Mouse (Mus musculus): ENCODE data around the gene Ces1e. TPM values are rescaled to one million over a fixed set of nuclear protein-coding genes. Genes with fewer than 3 reads are reported as not detected.

The Ces1e gene
- not detected in 2 replicates for polyA plus RNA-seq (2021; fragmentation: Nextera tagmentation)
- long read RNA-seq, experiment 1, result 0 reads
- long read RNA-seq, experiment 2, result 0 reads

DNA sequence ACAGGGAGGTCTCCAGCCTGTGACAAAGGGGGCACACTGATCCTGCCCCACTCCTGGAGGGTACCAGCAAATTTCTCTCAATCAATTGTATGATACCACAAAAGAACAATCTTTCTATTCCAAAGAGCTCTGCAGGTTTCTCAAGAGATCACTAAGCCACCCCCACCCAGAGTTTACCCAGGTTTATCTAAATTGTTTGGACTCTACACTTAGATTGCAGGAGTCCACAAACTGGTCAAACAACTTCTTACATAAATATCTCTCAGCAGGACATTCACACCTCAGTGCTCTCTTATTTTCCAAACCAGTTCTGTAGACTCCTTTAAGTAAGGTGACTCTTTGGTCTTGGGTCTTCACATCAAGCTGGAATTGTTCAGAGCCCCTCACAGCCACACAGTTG lies at the start of gene Ces1e:
Gene Ces1e (minus strand): TSS at position 174 of the 400 bp plus-strand sequence.

DNA sequence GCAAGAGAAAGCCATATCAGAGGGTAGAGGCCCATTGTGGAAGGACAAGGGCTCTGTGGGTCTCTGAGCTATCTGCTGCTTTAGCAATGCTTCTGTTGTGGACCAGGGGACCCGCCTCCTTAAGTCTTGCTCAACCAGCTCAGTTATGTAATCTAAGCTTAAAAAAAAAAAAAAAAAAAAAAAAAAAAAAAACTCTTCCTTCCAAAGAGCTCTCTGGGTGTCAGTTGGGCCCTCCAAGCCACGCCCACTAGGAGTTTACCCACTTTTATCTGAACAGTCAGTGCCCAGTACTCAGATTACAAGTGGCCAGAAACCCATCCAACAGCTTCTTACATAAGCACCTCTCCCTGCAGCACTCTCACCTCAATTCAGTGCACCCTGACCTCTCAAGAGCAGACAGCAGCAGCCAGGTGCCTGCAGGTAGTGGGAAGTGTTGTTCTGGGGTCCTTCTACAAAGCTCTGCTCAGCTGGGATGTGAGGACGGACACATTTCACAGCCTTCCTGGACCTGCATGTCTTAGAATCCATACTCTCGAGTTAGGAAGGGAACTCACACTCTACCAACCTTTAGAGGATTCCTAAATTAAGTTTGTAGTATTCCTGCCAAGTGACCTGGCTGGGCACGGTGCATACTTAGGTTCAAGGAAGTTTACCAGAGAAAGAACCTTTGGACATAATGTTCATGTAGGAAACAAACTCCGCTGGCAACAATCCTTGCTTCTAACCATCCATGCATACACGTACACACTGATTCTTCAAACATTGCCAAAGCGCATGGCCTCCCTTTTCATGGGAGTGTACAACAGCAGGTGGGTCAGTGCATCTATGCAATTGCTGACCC lies 31.5 kb downstream of the Ces1e start, which contains the start of gene Ces1d:
Gene Ces1d (minus strand): TSS at position 154 of the 841 bp plus-strand sequence.

Other genes with a start within 250 kb of the Ces1e start
- gene Ces1a, start 181.4 kb downstream of the Ces1e start, polyA plus RNA-seq (2021; fragmentation: Nextera tagmentation), result 0.19 TPM in 1 of 2 replicates, not detected in the other
- gene Ces1b, start 149.6 kb downstream of the Ces1e start, polyA plus RNA-seq (2021; fragmentation: Nextera tagmentation), result not detected in 2 replicates
- gene Ces1c, start 98.3 kb downstream of the Ces1e start, polyA plus RNA-seq (2021; fragmentation: Nextera tagmentation), result not detected in 2 replicates
- gene Ces1d, start 31.8 kb downstream of the Ces1e start, polyA plus RNA-seq (2021; fragmentation: Nextera tagmentation), result 0.68 and 1.4 TPM in 2 replicates
- not detected in 2 replicates for gene Ces1f, start 50.1 kb upstream of the Ces1e start, polyA plus RNA-seq (2021; fragmentation: Nextera tagmentation)
- gene Ces1g, start 107.7 kb upstream of the Ces1e start, polyA plus RNA-seq (2021; fragmentation: Nextera tagmentation), result not detected in 2 replicates
- not detected in 2 replicates for gene Ces1h, start 150.1 kb upstream of the Ces1e start, polyA plus RNA-seq (2021; fragmentation: Nextera tagmentation)